Mouse (Mus musculus) olfactory bulb, adult 2 months (tissue): Measurements from ENCODE around the gene Zfp710.

Source experiments
- CTCF ChIP-seq: fragments of 200-500 bp; IDR thresholded peaks from 2 replicates; pipeline ENCODE4 v1.5.1; 2012; ENCODE audit warnings: low read depth, mild to moderate bottlenecking, low read length, moderate library complexity; ENCODE audit not compliant: insufficient read depth
- POLR2A ChIP-seq: fragments of 200-500 bp; IDR thresholded peaks from 2 replicates; pipeline ENCODE4 v1.6.1; 2012; ENCODE audit warnings: mild to moderate bottlenecking, low read depth, low read length, moderate library complexity; ENCODE audit not compliant: insufficient read depth

- TF ChIP-seq CTCF (no peak), POLR2A (no peak)
These were observed 940 bp downstream of the Zfp710 start for GRCm38 (mm10) chr7:80025391-80026117.
